Mouse (Mus musculus): ENCODE data around the gene Rac3. TPM values are rescaled to one million over a fixed set of nuclear protein-coding genes. Genes with fewer than 3 reads are reported as not detected.
"Not testable (repeated sequence)": the region's sequence is repeated elsewhere in the genome, so short reads cannot be mapped to it uniquely, and the experiment has no call there.

The Rac3 gene
- polyA plus RNA-seq, 1 experiment from 2014 or later, result 560 TPM

GRCm38 (mm10) chr11:120722761-120723382 lies 1.6 kb downstream of the Rac3 start:
- Histone ChIP-seq H3K27ac (no peak overlapping the region), H3K4me3 (peak overlapping the region; percentile 77), H3K36me3 (replicated peaks) (no peaks in the 10 kb centered on the region; the same call in 1 of the 2 replicates), H3K9ac (peak overlapping the region; percentile 91; the same call in 1 of the 2 replicates), H3K4me1 (peaks cover 42% of the 10 kb centered on the region), H3K27me3 (replicated peaks) (no peaks in the 10 kb centered on the region; the same call in 1 of the 2 replicates), H3K4me2 (peak overlapping the region; percentile 91), H3K9me3 (no peaks in the 10 kb centered on the region)
- 90% methylated on average over 11 of the region's 11 CpGs for WGBS
- no peak for ATAC-seq (replicated peaks)

GRCm38 (mm10) chr11:120723509-120723908 lies 2.2 kb downstream of the Rac3 start:
- H3K27ac ChIP-seq, result no peak overlapping the region
- H3K4me3 ChIP-seq, result no peak overlapping the region
- H3K4me2 ChIP-seq, result no peak overlapping the region
- ATAC-seq (replicated peaks), result no peak
- WGBS, result 79% methylated on average over 7 of the region's 7 CpGs
- H3K9me3 ChIP-seq, result no peaks in the 10 kb centered on the region
- peaks cover 2% of the 10 kb centered on the region; the same call in 1 of the 2 replicates for H3K27me3 ChIP-seq (replicated peaks)
- H3K4me1 ChIP-seq, result peaks cover 42% of the 10 kb centered on the region
- no peaks in the 10 kb centered on the region; the same call in 1 of the 2 replicates for H3K36me3 ChIP-seq (replicated peaks)
- H3K9ac ChIP-seq, result no peak overlapping the region

GRCm38 (mm10) chr11:120726243-120727168 lies 5.2 kb downstream of the Rac3 start:
- ATAC-seq (replicated peaks), result 0 out of 2 replicates have a peak, but pooled peaks have one; percentile 3
- H3K27ac ChIP-seq, result no peak overlapping the region
- H3K27me3 ChIP-seq (replicated peaks), result peaks cover 5% of the 10 kb centered on the region
- peak overlapping the region; percentile 58 for H3K9ac ChIP-seq
- WGBS, result 19% methylated on average over 33 of the region's 36 CpGs
- peak overlapping the region; percentile 90 for H3K4me2 ChIP-seq
- no peaks in the 10 kb centered on the region for H3K36me3 ChIP-seq (replicated peaks)
- H3K4me3 ChIP-seq, result peak overlapping the region; percentile 48
- peaks cover 27% of the 10 kb centered on the region for H3K4me1 ChIP-seq
- H3K9me3 ChIP-seq, result no peaks in the 10 kb centered on the region

GRCm38 (mm10) chr11:120727169-120727527 lies 5.9 kb downstream of the Rac3 start, which contains the start of gene Dcxr:
Gene Dcxr, minus strand, starts transcription at chr11:120727281.
- peaks cover 5% of the 10 kb centered on the region for H3K27me3 ChIP-seq (replicated peaks)

GRCm38 (mm10) chr11:120727564-120727963 lies 6.3 kb downstream of the Rac3 start:
- Histone ChIP-seq H3K9ac (no peak overlapping the region), H3K27ac (no peak overlapping the region), H3K4me3 (no peak overlapping the region), H3K27me3 (replicated peaks) (peaks cover 5% of the 10 kb centered on the region), H3K4me1 (peaks cover 21% of the 10 kb centered on the region), H3K36me3 (replicated peaks) (no peaks in the 10 kb centered on the region), H3K9me3 (no peaks in the 10 kb centered on the region), H3K4me2 (no peak overlapping the region)
- 59% methylated on average over 12 of the region's 12 CpGs for WGBS
- no peak for ATAC-seq (replicated peaks)

More at GRCm38 (mm10) chr11:120727169-120727527, 5.9 kb downstream of the Rac3 start, which contains the start of gene Dcxr:
- H3K36me3 ChIP-seq (replicated peaks), result no peaks in the 10 kb centered on the region
- ATAC-seq (replicated peaks), result peak; percentile 69
- H3K4me3 ChIP-seq, result peak within 1 kb of the TSS; percentile 48
- peak within 1 kb of the TSS; percentile 58 for H3K9ac ChIP-seq
- peaks cover 25% of the 10 kb centered on the region for H3K4me1 ChIP-seq
- H3K27ac ChIP-seq, result no peak within 1 kb of the TSS
- peak within 1 kb of the TSS; percentile 90 for H3K4me2 ChIP-seq
- H3K9me3 ChIP-seq, result no peaks in the 10 kb centered on the region
- under 1% methylated on average over 14 of the region's 14 CpGs for WGBS

GRCm38 (mm10) chr11:120728530-120729240 lies 7.4 kb downstream of the Rac3 start:
- no peak for ATAC-seq (replicated peaks)
- WGBS, result 66% methylated on average over 11 of the region's 11 CpGs
- H3K27me3 ChIP-seq (replicated peaks), result peaks cover 5% of the 10 kb centered on the region; the same call in 1 of the 2 replicates

GRCm38 (mm10) chr11:120729432-120730050 lies 8.3 kb downstream of the Rac3 start:
- not testable (repeated sequence) for H3K36me3 ChIP-seq (replicated peaks); H3K27me3 ChIP-seq (replicated peaks); H3K9me3 ChIP-seq; H3K9ac ChIP-seq; ATAC-seq (replicated peaks); H3K27ac ChIP-seq; H3K4me3 ChIP-seq
- Histone ChIP-seq H3K4me2 (peak overlapping the region; percentile 24), H3K4me1 (peaks cover 11% of the 10 kb centered on the region)
- WGBS, result under 1% methylated on average over 17 of the region's 21 CpGs

More at GRCm38 (mm10) chr11:120728530-120729240, 7.4 kb downstream of the Rac3 start:
- Histone ChIP-seq H3K9ac (no peak overlapping the region), H3K27ac (no peak overlapping the region), H3K4me2 (no peak overlapping the region), H3K36me3 (replicated peaks) (no peaks in the 10 kb centered on the region), H3K9me3 (no peaks in the 10 kb centered on the region), H3K4me3 (no peak overlapping the region), H3K4me1 (peaks cover 11% of the 10 kb centered on the region)

GRCm38 (mm10) chr11:120730331-120730870 lies 9.1 kb downstream of the Rac3 start:
- WGBS, result 84% methylated on average over 10 of the region's 10 CpGs
- peaks cover 11% of the 10 kb centered on the region for H3K4me1 ChIP-seq
- no peak overlapping the region for H3K4me3 ChIP-seq
- no peak overlapping the region for H3K27ac ChIP-seq
- H3K9me3 ChIP-seq, result no peaks in the 10 kb centered on the region
- no peak for ATAC-seq (replicated peaks)
- H3K4me2 ChIP-seq, result no peak overlapping the region
- H3K27me3 ChIP-seq (replicated peaks), result peaks cover 5% of the 10 kb centered on the region; the same call in 1 of the 2 replicates
- H3K36me3 ChIP-seq (replicated peaks), result no peaks in the 10 kb centered on the region
- H3K9ac ChIP-seq, result no peak overlapping the region

GRCm38 (mm10) chr11:120731395-120731794 lies 10.1 kb downstream of the Rac3 start:
- no peak overlapping the region for H3K4me2 ChIP-seq
- H3K4me3 ChIP-seq, result no peak overlapping the region
- H3K27me3 ChIP-seq (replicated peaks), result peaks cover 5% of the 10 kb centered on the region; the same call in 1 of the 2 replicates
- H3K36me3 ChIP-seq (replicated peaks), result no peaks in the 10 kb centered on the region
- no peak for ATAC-seq (replicated peaks)
- WGBS, result 88% methylated on average over 1 of the region's 1 CpGs
- no peak overlapping the region for H3K9ac ChIP-seq
- H3K4me1 ChIP-seq, result peaks cover 9% of the 10 kb centered on the region
- no peaks in the 10 kb centered on the region for H3K9me3 ChIP-seq
- no peak overlapping the region for H3K27ac ChIP-seq

GRCm38 (mm10) chr11:120731858-120732680 lies 10.8 kb downstream of the Rac3 start, which contains the start of gene Cbr2:
Gene Cbr2, minus strand, starts transcription at chr11:120732114.
- Histone ChIP-seq H3K4me3 (no peak within 1 kb of the TSS), H3K27me3 (replicated peaks) (peaks cover 5% of the 10 kb centered on the region; the same call in 1 of the 2 replicates), H3K4me1 (peaks cover 2% of the 10 kb centered on the region), H3K36me3 (replicated peaks) (no peaks in the 10 kb centered on the region), H3K9me3 (no peaks in the 10 kb centered on the region), H3K9ac (no peak within 1 kb of the TSS), H3K4me2 (no peak within 1 kb of the TSS), H3K27ac (no peak within 1 kb of the TSS)
- no peak for ATAC-seq (replicated peaks)
- WGBS, result 80% methylated on average over 12 of the region's 12 CpGs
